ENCODE assay signal across 24 mouse cellular contexts in genomic region chr7:109852017-109852416, GRCm38 (mm10). TPM values are rescaled to one million over a fixed set of nuclear protein-coding genes. Genes with fewer than 3 reads are reported as not detected.
DNase-seq lines count a peak whose midpoint lies in the region; ATAC-seq and TF ChIP-seq lines count a peak whose summit lies in the region.
"Had no signal": no experiment of that assay in that cellular context is flagged by ENCODE, and none has a peak within 500 bp of the region (broad histone marks: within the 10 kb centered on the region; RNA-seq: fewer than 3 reads in every experiment).

No protein-coding gene starts in this region.

- H3K4me3 ChIP-seq in hindbrain, postnatal 0 days (ENCODE audit: low read length), result no peak overlapping the region
- no peak overlapping the region for H3K4me3 ChIP-seq in hindbrain, embryonic 14.5 days (replicated peaks; ENCODE audit: low read length)
- no peak overlapping the region for H3K4me3 ChIP-seq in midbrain, embryonic 10.5 days
- no peak overlapping the region for H3K4me3 ChIP-seq in midbrain, embryonic 16.5 days (ENCODE audit: low read depth, low read length)
- H3K4me3 ChIP-seq: embryonic facial prominence, embryonic 13.5 days; forebrain, embryonic 12.5 days; gastrocnemius, adult 2 months; heart, embryonic 12.5 days; hindbrain, embryonic 13.5 days had no signal

- no peak overlapping the region for H3K27ac ChIP-seq in hindbrain, postnatal 0 days
- no peak overlapping the region for H3K27ac ChIP-seq in hindbrain, embryonic 14.5 days
- 0 out of 2 replicates have a peak overlapping the region, but pooled peaks have one; percentile 30 for H3K27ac ChIP-seq in midbrain, embryonic 10.5 days (replicated peaks)
- H3K27ac ChIP-seq in midbrain, embryonic 16.5 days (ENCODE audit: low read length), result no peak overlapping the region
- H3K27ac ChIP-seq: embryonic facial prominence, embryonic 13.5 days; forebrain, embryonic 12.5 days; hindbrain, embryonic 13.5 days had no signal

- WGBS in hindbrain, postnatal 0 days, result 73% methylated on average over 7 of the region's 7 CpGs
- 81% methylated on average over 7 of the region's 7 CpGs for WGBS in hindbrain, embryonic 14.5 days
- WGBS in midbrain, embryonic 10.5 days, result 74% methylated on average over 7 of the region's 7 CpGs
- 61% methylated on average over 7 of the region's 7 CpGs for WGBS in midbrain, embryonic 16.5 days

- TF ChIP-seq CTCF in hindbrain, postnatal 0 days (IDR thresholded peaks at IDR 0.05; ENCODE audit: low read depth), result no peak

- ATAC-seq in frontal cortex, adult (ENCODE audit: low TSS enrichment), result peak; percentile 58
- ATAC-seq in hindbrain, postnatal 0 days, result 0 out of 2 replicates have a peak, but pooled peaks have one; percentile 4
- ATAC-seq in hindbrain, embryonic 14.5 days (ENCODE audit: low FRiP score), result no peak
- no peak for ATAC-seq in midbrain, embryonic 16.5 days
- ATAC-seq: activated CD4-positive, CD25-positive, alpha-beta regulatory T cell, adult 4 months; CD4-positive, CD25-positive, alpha-beta regulatory T cell, adult 4 months; forebrain, embryonic 16.5 days; Patski had no signal

- no peaks in the 10 kb centered on the region for H3K27me3 ChIP-seq in hindbrain, postnatal 0 days (ENCODE audit: insufficient read depth, low read length)
- no peaks in the 10 kb centered on the region for H3K27me3 ChIP-seq in hindbrain, embryonic 14.5 days (ENCODE audit: control insufficient read depth, insufficient read depth, low read length)
- H3K27me3 ChIP-seq in midbrain, embryonic 10.5 days (ENCODE audit: low read depth, poor library complexity, severe bottlenecking), result peaks cover 68% of the 10 kb centered on the region
- H3K27me3 ChIP-seq in midbrain, embryonic 16.5 days (ENCODE audit: control insufficient read depth, insufficient read depth, low read depth, low read length), result no peaks in the 10 kb centered on the region
- H3K27me3 ChIP-seq: embryonic facial prominence, embryonic 13.5 days; heart, embryonic 12.5 days; Patski had no signal

- H3K4me2 ChIP-seq in hindbrain, postnatal 0 days (ENCODE audit: low read depth, low read length), result no peak overlapping the region
- no peak overlapping the region for H3K4me2 ChIP-seq in hindbrain, embryonic 14.5 days (replicated peaks)
- no peak overlapping the region for H3K4me2 ChIP-seq in midbrain, embryonic 16.5 days (ENCODE audit: low read length)
- H3K4me2 ChIP-seq: embryonic facial prominence, embryonic 13.5 days; forebrain, embryonic 12.5 days; hindbrain, embryonic 13.5 days had no signal

- no peaks in the 10 kb centered on the region for H3K9me3 ChIP-seq in hindbrain, postnatal 0 days (ENCODE audit: low read length)
- H3K9me3 ChIP-seq in hindbrain, embryonic 14.5 days (ENCODE audit: control insufficient read depth, low read length), result no peaks in the 10 kb centered on the region
- H3K9me3 ChIP-seq in midbrain, embryonic 10.5 days (replicated peaks), result no peaks in the 10 kb centered on the region
- no peaks in the 10 kb centered on the region for H3K9me3 ChIP-seq in midbrain, embryonic 16.5 days (replicated peaks; ENCODE audit: control insufficient read depth, low read length, poor library complexity, severe bottlenecking)
- H3K9me3 ChIP-seq: embryonic facial prominence, embryonic 13.5 days; forebrain, embryonic 12.5 days; heart, embryonic 12.5 days; hindbrain, embryonic 13.5 days had no signal

- H3K9ac ChIP-seq in hindbrain, postnatal 0 days (replicated peaks; ENCODE audit: low read length), result no peak overlapping the region
- no peak overlapping the region for H3K9ac ChIP-seq in hindbrain, embryonic 14.5 days
- H3K9ac ChIP-seq in midbrain, embryonic 16.5 days (ENCODE audit: low read depth, low read length), result no peak overlapping the region
- H3K9ac ChIP-seq: embryonic facial prominence, embryonic 13.5 days; forebrain, embryonic 12.5 days; heart, embryonic 12.5 days; hindbrain, embryonic 13.5 days had no signal

- H3K36me3 ChIP-seq in hindbrain, postnatal 0 days (ENCODE audit: insufficient read depth, low read length), result no peaks in the 10 kb centered on the region
- H3K36me3 ChIP-seq in hindbrain, embryonic 14.5 days (replicated peaks; ENCODE audit: control insufficient read depth, insufficient read depth), result no peaks in the 10 kb centered on the region
- peaks cover 7% of the 10 kb centered on the region; the same call in 1 of the 2 replicates for H3K36me3 ChIP-seq in midbrain, embryonic 10.5 days
- no peaks in the 10 kb centered on the region for H3K36me3 ChIP-seq in midbrain, embryonic 16.5 days (ENCODE audit: control insufficient read depth, insufficient read depth, low read length)
- H3K36me3 ChIP-seq: embryonic facial prominence, embryonic 13.5 days; forebrain, embryonic 12.5 days; heart, embryonic 12.5 days; hindbrain, embryonic 13.5 days had no signal

- H3K4me1 ChIP-seq in hindbrain, postnatal 0 days (ENCODE audit: insufficient read depth, low read length), result no peaks in the 10 kb centered on the region
- peaks cover 4% of the 10 kb centered on the region for H3K4me1 ChIP-seq in hindbrain, embryonic 14.5 days (replicated peaks; ENCODE audit: control insufficient read depth, insufficient read depth, low read length)
- peaks cover 47% of the 10 kb centered on the region for H3K4me1 ChIP-seq in midbrain, embryonic 10.5 days
- H3K4me1 ChIP-seq in midbrain, embryonic 16.5 days (ENCODE audit: control insufficient read depth, insufficient read depth, low read length), result peaks cover 9% of the 10 kb centered on the region; the same call in 1 of the 2 replicates
- H3K4me1 ChIP-seq: embryonic facial prominence, embryonic 13.5 days had no signal

- no peak for DNase-seq in frontal cortex, postnatal 14 days (ENCODE audit: low spot score in 2 of 2)
- DNase-seq in hindbrain, postnatal 0 days (ENCODE audit: low spot score), result no peak
- DNase-seq in hindbrain, embryonic 14.5 days (ENCODE audit: low spot score), result no peak
- DNase-seq in midbrain, embryonic 10.5 days (ENCODE audit: low spot score), result no peak
- DNase-seq in brain, adult 2 months (ENCODE audit: low read depth, low spot score), result peak; percentile 63
- no peak for DNase-seq in natural killer cell, adult 2 months (ENCODE audit: low spot score in 2 of 2)
- DNase-seq: adrenal gland, postnatal 14 days; B cell, adult 2 months; cerebellum, adult 18-20 months; cerebellum, adult 9-11 months; cerebellum, postnatal 36 days; gastrocnemius, adult 2 months; gastrocnemius, postnatal 25 days had no signal

RNA-seq across cellular contexts. Expression of gene Scube2, which starts 13.5 kb away (rescaled TPM):
- 6.6 and 8.2 TPM in 2 replicates for total RNA-seq in hindbrain, postnatal 0 days (2014; rRNA removed)
- polyA plus RNA-seq in hindbrain, postnatal 0 days (2015; fragmentation: Nextera tagmentation; extraction: Ambion mirVana), result 3.7 and 4.1 TPM in 2 replicates
- polyA plus RNA-seq in hindbrain, embryonic 14.5 days (2014; fragmentation: Nextera tagmentation; extraction: Ambion mirVana), result 1.7 and 2.1 TPM in 2 replicates
- polyA plus RNA-seq in midbrain, embryonic 10.5 days (2016; fragmentation: Nextera tagmentation; extraction: Ambion mirVana), result 3.8 and 6.7 TPM in 2 replicates
- 1.2 and 2.9 TPM in 2 replicates for polyA plus RNA-seq in midbrain, embryonic 16.5 days (2015; fragmentation: Nextera tagmentation; extraction: Ambion mirVana)
- total RNA-seq: granulocyte monocyte progenitor cell, adult 5-6 weeks had no signal
- polyA plus RNA-seq: CD4-positive, CD25-positive, alpha-beta regulatory T cell, adult 4 months; Patski had no signal

Comparison
In these comparisons a context has a peak if more than half of its experiments do, and no peak if none do; other contexts are left out.
1. ATAC-seq: peak in frontal cortex, adult (single experiment) and hindbrain, postnatal 0 days (single experiment); none in hindbrain, embryonic 14.5 days (single experiment) and midbrain, embryonic 16.5 days (single experiment).